Mouse (Mus musculus) forebrain, embryonic 10.5 days (tissue): ENCODE data around the gene Dusp1. TPM values are rescaled to one million over a fixed set of nuclear protein-coding genes. Genes with fewer than 3 reads are reported as not detected.

Source experiments
- DNase-seq: peaks from one replicate; pipeline ENCODE4 v3.0.0-alpha.2; 2017; ENCODE audit warnings: low spot score; ENCODE audit errors: extremely low spot score
- H3K27ac ChIP-seq: fragments of 300-500 bp; sonication (generic); 2 replicates; pipeline ENCODE4 v1.5.1; 2016; ENCODE audit warnings: mild to moderate bottlenecking
- H3K27me3 ChIP-seq: fragments of 300-500 bp; sonication (generic); 2 replicates; pipeline ENCODE4 v1.6.1; 2016; ENCODE audit warnings: mild to moderate bottlenecking; ENCODE audit not compliant: poor library complexity, severe bottlenecking
- H3K36me3 ChIP-seq: fragments of 300-500 bp; sonication (generic); replicated peaks from 2 replicates; pipeline ENCODE4 v1.6.1; 2016; ENCODE audit warnings: mild to moderate bottlenecking, moderate library complexity
- H3K4me1 ChIP-seq: fragments of 300-500 bp; sonication (generic); 2 replicates; pipeline ENCODE4 v1.6.1; 2016
- H3K4me3 ChIP-seq: fragments of 300-500 bp; sonication (generic); 2 replicates; pipeline ENCODE4 v1.5.1; 2016; ENCODE audit warnings: mild to moderate bottlenecking, moderate library complexity
- H3K9me3 ChIP-seq: fragments of 300-500 bp; sonication (generic); 2 replicates; pipeline ENCODE4 v1.6.1; 2016; ENCODE audit warnings: mild to moderate bottlenecking, moderate library complexity
- WGBS: fragments of 180-500 bp; shearing (Covaris S2); methylation state at CpG from one replicate; pipeline ENCODE4 v1.1.7; 2016; 5-methylcytosine and 5-hydroxymethylcytosine counted together
- polyA plus RNA-seq: library from polyadenylated mRNA; unstranded; fragments of >200 nt; fragmentation: Nextera tagmentation; extraction: Ambion mirVana; gene quantifications from 2 replicates; pipeline ENCODE4 v1.2.1, GENCODE M21; 2016

Gene Dusp1
- polyA plus RNA-seq, 1 experiment from 2014 or later = 24.4 TPM

DNA sequence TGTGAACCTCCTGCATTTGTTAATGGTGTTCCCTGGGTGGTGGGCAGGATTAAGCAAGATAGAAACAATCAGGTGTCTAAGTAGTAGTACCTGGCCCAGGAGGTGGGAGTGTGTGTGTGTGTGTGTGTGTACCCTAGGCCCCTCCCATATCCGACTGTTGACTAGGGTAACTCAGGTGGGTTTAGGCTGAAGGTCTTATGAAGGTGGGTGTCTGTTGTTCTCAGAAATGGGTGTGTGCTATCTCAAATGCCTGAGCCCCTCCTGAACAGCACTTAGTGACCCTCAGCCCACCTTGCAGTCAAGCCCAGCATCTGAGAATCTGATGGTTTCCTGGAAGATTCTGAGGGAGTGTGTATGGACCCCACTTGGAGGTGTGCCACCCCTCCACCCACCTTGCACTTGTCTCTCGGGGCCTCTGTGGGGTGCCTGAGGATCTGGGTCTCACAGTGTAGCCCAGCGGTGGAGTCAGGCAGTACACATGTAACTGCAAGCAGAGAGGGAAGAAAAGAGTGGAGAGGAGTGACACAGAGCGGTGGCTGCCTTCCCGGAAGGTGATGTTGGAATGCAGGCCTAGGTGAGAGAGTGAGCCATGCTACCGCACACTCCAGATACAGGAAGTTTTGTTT is 35.0 kb upstream of the Dusp1 start:
- WGBS = 84% methylated on average over 6 of the region's 6 CpGs
- Histone ChIP-seq H3K9me3 (no peaks in the 10 kb centered on the region), H3K4me1 (peaks cover 28% of the 10 kb centered on the region), H3K36me3 (peaks cover 42% of the 10 kb centered on the region), H3K4me3 (no peak overlapping the region), H3K27me3 (no peaks in the 10 kb centered on the region), H3K27ac (no peak overlapping the region)
- no peak for DNase-seq

DNA sequence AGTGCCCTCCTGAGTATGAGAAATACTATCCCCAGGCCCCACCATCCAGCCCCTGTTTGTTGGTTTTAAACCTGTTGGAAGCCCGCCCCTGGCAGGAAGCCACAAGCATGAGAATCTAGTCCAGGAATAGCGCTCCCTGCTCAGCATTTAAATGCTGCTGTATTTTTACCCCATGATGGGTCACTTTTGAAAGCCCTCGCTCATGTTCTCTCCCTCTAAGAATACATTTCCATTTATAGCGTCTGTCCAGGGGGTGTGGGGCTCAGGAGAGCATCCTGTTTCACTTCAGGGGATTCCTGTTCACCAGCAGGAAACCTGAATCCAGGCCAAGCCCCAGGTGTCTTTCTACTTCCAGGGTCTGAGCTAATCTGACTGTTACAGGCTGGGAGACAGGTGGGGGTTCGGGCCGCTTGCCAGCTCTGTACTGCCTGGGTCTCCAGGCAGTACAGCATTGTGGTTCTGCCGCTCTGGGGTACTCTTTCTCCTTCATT is 34.3 kb upstream of the Dusp1 start:
- no peak overlapping the region for H3K4me3 ChIP-seq
- H3K27ac ChIP-seq = no peak overlapping the region
- DNase-seq = no peak
- WGBS = 71% methylated on average over 7 of the region's 7 CpGs
- no peaks in the 10 kb centered on the region for H3K9me3 ChIP-seq
- H3K4me1 ChIP-seq = peaks cover 20% of the 10 kb centered on the region
- H3K36me3 ChIP-seq = peaks cover 45% of the 10 kb centered on the region
- no peaks in the 10 kb centered on the region for H3K27me3 ChIP-seq

DNA sequence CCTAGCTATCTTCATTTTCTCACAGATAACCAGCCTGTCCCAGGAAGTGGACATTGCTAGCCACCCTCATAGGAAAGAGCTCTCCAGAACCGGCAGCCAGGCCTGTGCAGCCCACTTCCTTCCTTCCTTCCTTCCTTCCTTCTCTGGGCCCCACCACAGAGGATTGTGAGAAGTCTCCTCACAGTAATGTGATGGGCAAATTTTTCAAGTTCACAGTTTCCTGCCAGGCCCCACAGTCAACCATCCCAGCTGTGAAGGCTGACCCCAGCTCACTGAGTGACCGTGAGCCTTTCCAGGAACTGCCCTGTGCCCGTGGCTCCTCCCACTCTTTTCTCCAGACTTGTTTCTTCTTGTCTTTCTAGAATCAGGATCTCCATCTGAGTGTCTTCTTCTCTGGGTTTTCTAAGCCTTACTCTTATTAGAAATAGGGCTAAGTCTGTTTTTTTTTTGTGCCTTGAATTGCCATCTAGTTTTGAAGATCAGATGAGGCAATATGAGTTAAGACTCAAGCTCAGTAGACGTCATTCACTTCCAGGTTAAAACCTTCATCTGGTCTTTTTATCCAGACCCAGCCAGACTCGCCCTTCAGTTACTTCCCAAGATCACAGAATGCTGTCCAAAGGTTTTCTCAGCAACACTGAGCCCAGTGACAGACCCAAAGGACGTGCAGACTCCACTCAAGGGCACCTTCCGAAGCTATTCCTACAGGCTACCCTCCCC is 33.7 kb upstream of the Dusp1 start:
- 71% methylated on average over 7 of the region's 7 CpGs for WGBS
- H3K27ac ChIP-seq = peak overlapping the region; percentile 40; the same call in 1 of the 2 replicates
- no peak for DNase-seq
- peaks cover 51% of the 10 kb centered on the region for H3K36me3 ChIP-seq
- H3K4me3 ChIP-seq = no peak overlapping the region
- H3K9me3 ChIP-seq = no peaks in the 10 kb centered on the region
- H3K27me3 ChIP-seq = no peaks in the 10 kb centered on the region
- peaks cover 17% of the 10 kb centered on the region for H3K4me1 ChIP-seq

DNA sequence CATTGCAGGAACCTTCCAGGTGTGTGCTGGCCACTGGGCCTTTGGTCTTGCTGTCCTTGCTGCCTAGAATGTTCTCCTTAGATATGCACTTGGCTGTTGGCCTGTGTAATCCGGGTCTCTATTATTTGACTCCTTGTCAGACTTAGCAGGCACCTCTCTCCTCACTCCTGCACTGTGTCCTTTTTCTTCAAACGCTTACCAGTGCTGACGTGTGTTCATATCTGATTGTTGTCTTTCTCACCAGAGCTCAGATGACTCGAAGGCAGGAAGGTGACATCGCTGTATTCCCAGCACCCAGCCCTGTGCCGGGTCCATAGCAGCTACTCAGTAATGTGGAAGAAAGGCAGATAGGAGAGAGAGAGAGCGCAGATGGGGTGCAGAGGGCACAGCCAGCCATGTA is 33.0 kb upstream of the Dusp1 start:
- H3K4me3 ChIP-seq = no peak overlapping the region
- peak overlapping the region; percentile 40; the same call in 1 of the 2 replicates for H3K27ac ChIP-seq
- DNase-seq = no peak
- no peaks in the 10 kb centered on the region for H3K9me3 ChIP-seq
- peaks cover 51% of the 10 kb centered on the region for H3K36me3 ChIP-seq
- H3K27me3 ChIP-seq = no peaks in the 10 kb centered on the region
- peaks cover 14% of the 10 kb centered on the region for H3K4me1 ChIP-seq
- 90% methylated on average over 7 of the region's 7 CpGs for WGBS

DNA sequence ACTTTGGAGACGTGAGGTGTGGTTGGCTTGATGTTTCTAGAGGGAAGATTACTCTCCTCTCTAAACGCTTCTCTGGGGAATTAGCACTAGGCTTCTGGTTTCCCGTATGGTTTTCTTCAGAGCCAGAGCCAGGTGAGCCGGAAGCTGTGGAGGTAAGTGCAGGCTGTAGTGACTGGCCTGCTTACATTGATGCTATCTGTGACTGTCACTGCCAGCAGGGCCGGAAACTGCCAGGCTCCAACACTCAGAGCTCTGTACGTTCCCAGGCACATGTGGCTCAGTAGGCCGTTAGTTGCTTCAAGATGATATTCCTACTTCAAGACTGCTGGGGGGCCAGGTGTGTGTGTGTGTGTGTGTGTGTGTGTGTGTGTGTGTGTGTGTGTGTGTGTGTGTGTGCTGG is 32.2 kb upstream of the Dusp1 start:
- H3K4me3 ChIP-seq = no peak overlapping the region
- no peaks in the 10 kb centered on the region for H3K27me3 ChIP-seq
- H3K27ac ChIP-seq = no peak overlapping the region
- peaks cover 54% of the 10 kb centered on the region for H3K36me3 ChIP-seq
- H3K9me3 ChIP-seq = no peaks in the 10 kb centered on the region
- DNase-seq = no peak
- 95% methylated on average over 7 of the region's 7 CpGs for WGBS
- H3K4me1 ChIP-seq = peaks cover 14% of the 10 kb centered on the region

DNA sequence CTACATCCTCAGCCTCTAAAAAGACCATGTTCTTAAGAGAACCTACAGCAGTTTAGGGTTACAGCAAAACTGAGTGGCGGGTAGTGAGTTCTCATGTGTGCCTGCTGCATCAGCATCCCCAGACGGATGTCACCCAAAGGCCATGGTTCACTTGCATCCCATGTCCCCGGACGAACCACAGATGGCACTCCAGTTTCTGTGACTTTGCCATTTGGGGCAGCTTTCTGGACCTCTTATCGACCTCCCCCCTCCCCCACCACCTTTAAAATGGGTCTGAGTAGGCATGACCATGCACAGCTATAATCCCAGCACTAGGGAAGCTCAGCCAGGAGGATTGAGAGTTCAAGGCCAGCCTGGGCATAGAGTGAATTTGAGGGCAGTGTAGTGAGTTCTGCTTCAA is 31.3 kb upstream of the Dusp1 start:
- no peaks in the 10 kb centered on the region for H3K9me3 ChIP-seq
- H3K36me3 ChIP-seq = peaks cover 63% of the 10 kb centered on the region
- no peak for DNase-seq
- H3K27ac ChIP-seq = no peak overlapping the region
- WGBS = 94% methylated on average over 5 of the region's 5 CpGs
- no peaks in the 10 kb centered on the region for H3K27me3 ChIP-seq
- H3K4me3 ChIP-seq = no peak overlapping the region
- H3K4me1 ChIP-seq = peaks cover 14% of the 10 kb centered on the region

DNA sequence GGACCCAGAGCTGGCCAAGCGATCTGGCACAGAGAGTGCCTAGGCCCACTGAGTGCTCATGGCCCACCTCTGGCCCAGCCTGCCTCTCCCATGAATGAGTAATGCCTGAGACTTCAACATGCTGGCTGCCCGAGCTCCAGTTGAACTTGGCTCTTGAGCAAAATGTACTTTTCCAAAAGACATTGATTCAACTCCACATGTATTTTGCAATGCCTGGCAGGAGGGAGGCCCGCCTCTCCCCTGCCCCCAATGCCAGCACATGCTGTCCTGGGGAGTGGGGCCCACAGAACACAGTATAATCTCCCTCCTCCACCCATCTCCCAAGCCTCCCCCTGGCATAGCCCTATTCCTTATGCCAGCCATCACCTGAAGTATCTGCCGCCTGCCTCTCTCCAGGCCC is 30.6 kb upstream of the Dusp1 start:
- Histone ChIP-seq H3K4me1 (peaks cover 14% of the 10 kb centered on the region), H3K36me3 (peaks cover 69% of the 10 kb centered on the region), H3K4me3 (no peak overlapping the region), H3K9me3 (no peaks in the 10 kb centered on the region), H3K27ac (no peak overlapping the region), H3K27me3 (no peaks in the 10 kb centered on the region)
- WGBS = 95% methylated on average over 4 of the region's 4 CpGs
- no peak for DNase-seq

DNA sequence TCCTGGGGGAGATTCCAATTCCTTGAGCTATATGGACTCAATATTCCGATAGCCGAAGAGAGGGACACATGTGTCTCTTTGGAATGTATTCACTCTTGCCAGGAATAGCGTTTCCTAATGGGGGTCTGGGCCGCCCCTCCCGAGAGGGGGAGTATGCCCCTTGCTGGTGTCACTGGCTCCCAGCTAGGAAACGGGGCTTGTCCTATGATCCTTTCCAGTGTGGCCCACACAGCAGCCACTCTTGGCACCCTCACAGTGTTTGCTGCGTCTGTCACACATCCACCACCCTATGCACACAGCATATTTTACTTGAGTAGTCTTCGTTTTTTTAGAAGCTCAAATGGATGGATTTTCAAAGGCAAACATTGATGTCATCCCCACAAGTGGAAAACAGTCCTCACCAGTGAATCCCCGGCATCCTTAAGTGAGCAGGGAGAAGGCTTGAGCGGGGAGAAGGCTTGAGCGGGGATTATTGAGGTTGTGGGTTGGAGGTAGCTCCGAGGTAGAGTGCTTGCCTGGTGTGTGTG is 26.1 kb upstream of the Dusp1 start:
- no peaks in the 10 kb centered on the region for H3K27me3 ChIP-seq
- H3K27ac ChIP-seq = no peak overlapping the region
- no peak for DNase-seq
- peaks cover 17% of the 10 kb centered on the region for H3K4me1 ChIP-seq
- no peak overlapping the region for H3K4me3 ChIP-seq
- WGBS = 94% methylated on average over 12 of the region's 12 CpGs
- peaks cover 80% of the 10 kb centered on the region for H3K36me3 ChIP-seq
- no peaks in the 10 kb centered on the region for H3K9me3 ChIP-seq

DNA sequence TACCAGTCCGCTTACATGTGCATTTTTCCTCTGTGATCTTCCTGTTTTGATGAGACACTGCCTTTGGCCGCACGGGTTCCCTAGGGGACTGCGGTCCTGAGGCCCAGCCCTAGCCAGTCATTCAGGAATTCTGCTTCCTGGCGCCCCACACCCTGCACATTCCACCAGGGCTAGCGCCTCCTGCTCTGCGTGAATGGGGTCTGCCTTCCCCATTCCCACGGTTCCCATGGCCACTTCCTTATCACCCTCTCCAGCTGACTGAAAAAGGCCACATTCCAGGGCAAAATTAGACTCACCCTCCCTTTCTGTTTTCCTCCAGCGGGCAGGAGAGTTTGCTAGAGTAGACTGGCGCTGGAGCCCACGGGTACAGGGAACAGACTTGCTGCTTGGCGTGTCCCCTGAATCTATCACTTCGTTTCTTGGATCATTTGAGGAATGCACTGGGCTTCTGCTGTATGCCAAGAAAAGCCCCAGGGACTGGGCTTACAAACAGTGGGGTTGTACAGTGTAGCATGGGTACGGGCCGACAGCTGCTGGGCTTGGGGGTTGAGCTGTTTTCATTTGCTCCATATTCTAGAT is 22.7 kb upstream of the Dusp1 start:
- H3K27me3 ChIP-seq = no peaks in the 10 kb centered on the region
- no peaks in the 10 kb centered on the region for H3K9me3 ChIP-seq
- no peak overlapping the region for H3K4me3 ChIP-seq
- H3K36me3 ChIP-seq = peaks cover 92% of the 10 kb centered on the region
- peaks cover 17% of the 10 kb centered on the region for H3K4me1 ChIP-seq
- DNase-seq = peak; percentile 26
- H3K27ac ChIP-seq = peak overlapping the region; percentile 53; the same call in 1 of the 2 replicates
- WGBS = 85% methylated on average over 15 of the region's 15 CpGs

DNA sequence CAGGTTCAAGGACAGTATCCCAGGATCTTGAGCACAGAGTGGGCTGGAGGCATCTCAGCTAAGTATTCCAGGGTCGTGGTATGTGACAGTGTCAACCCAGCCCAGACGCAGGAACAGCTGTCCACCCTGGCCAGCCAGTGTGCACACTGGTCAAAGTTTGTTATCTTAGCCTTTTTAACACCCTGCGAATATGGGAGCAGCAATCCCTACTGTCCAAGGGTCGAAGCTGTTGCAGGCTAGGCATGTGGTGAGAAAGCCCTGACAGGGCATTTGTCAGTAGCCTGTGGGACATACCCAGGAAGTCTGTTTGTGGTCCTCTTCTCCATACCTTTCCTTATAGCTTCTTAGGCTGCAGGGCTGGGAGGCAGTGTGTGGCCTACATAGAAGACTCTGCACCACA is 22.1 kb upstream of the Dusp1 start:
- WGBS = 91% methylated on average over 4 of the region's 4 CpGs
- Histone ChIP-seq H3K9me3 (no peaks in the 10 kb centered on the region), H3K36me3 (peaks cover 97% of the 10 kb centered on the region), H3K27me3 (no peaks in the 10 kb centered on the region), H3K27ac (peak overlapping the region; percentile 35; the same call in 1 of the 2 replicates), H3K4me1 (peaks cover 17% of the 10 kb centered on the region), H3K4me3 (no peak overlapping the region)
- DNase-seq = no peak

DNA sequence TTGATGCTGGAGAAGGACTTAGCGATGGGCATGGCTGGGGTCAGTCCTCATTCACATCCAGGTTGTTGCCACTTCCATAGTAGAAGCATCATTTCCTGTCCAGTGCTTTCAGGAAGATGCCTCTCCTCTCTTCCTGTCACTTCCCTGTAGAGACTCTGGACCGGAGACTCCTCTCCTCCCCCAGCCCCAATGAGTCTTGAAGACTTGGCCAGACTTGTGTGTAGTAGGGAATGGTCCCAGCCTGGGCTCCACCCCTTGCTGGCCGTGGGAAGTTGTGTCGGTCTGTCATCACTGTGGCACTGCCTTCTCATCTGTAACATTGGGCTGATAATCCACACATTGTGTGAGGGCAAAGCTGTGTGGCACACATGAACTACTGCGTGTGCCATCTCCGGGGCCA is 21.7 kb upstream of the Dusp1 start:
- H3K9me3 ChIP-seq = no peaks in the 10 kb centered on the region
- peaks cover 98% of the 10 kb centered on the region for H3K36me3 ChIP-seq
- no peak for DNase-seq
- H3K4me1 ChIP-seq = peaks cover 17% of the 10 kb centered on the region
- H3K4me3 ChIP-seq = no peak overlapping the region
- no peaks in the 10 kb centered on the region for H3K27me3 ChIP-seq
- WGBS = 96% methylated on average over 6 of the region's 6 CpGs
- 0 out of 2 replicates have a peak overlapping the region, but pooled peaks have one; percentile 35 for H3K27ac ChIP-seq

DNA sequence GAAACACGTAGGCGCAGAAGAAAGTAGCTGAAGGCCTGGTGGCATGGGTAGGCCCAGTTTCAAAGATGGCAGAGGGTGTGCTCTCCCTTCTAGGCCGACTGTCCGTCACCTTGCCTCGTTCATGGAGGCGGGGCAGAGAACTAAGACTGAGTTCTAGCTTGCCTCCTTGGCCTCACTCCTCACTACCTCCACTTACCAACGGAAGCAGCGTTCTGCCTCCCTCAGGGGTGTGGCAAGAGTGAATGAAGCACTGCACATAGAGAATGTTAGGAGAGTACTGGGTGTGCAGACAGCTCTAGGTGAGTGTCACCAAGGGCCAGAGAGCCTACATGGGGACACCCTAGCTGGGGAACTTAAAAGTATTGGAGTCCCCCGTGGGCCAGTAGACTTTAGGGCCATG is 21.1 kb upstream of the Dusp1 start:
- H3K36me3 ChIP-seq = peaks cover 98% of the 10 kb centered on the region
- WGBS = 94% methylated on average over 9 of the region's 9 CpGs
- DNase-seq = no peak
- H3K27ac ChIP-seq = no peak overlapping the region
- peaks cover 17% of the 10 kb centered on the region for H3K4me1 ChIP-seq
- H3K27me3 ChIP-seq = no peaks in the 10 kb centered on the region
- H3K9me3 ChIP-seq = no peaks in the 10 kb centered on the region
- H3K4me3 ChIP-seq = no peak overlapping the region

DNA sequence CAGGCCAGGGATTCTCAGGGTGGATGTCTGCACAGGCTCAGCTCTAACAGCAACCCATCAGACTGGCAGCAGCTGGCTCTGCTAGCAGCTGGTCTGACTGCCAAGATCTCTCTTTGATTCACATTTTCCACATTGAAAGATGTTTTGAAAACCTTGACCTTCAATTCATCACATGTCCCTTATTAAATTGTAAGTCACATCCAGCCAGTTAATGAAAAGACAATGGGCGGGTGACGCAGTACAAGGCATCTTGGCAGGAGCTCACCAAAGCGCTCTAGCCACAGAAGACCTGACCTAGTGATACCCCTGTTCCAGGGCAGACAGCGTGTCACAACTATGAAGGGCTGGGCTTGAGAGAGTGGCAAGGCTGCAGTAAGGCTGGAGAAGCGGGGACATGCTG is 20.4 kb upstream of the Dusp1 start:
- H3K27me3 ChIP-seq = no peaks in the 10 kb centered on the region
- H3K4me3 ChIP-seq = no peak overlapping the region
- no peak overlapping the region for H3K27ac ChIP-seq
- WGBS = 94% methylated on average over 5 of the region's 5 CpGs
- DNase-seq = no peak
- peaks cover 98% of the 10 kb centered on the region for H3K36me3 ChIP-seq
- no peaks in the 10 kb centered on the region for H3K9me3 ChIP-seq
- H3K4me1 ChIP-seq = peaks cover 17% of the 10 kb centered on the region
